Mouse (Mus musculus) hindbrain, embryonic 11.5 days (tissue): ENCODE data around the gene Znhit2. TPM values are rescaled to one million over a fixed set of nuclear protein-coding genes. Genes with fewer than 3 reads are reported as not detected.

Experiments
- ATAC-seq: fragments of 200-750 bp; cut with Nextera tagmentation; 2 replicates; pipeline ENCODE4 v1.8.0; 2017; ENCODE audit warnings: mild to moderate bottlenecking, moderate TSS enrichment, moderate library complexity; ENCODE audit not compliant: low FRiP score
- DNase-seq: peaks from one replicate; pipeline ENCODE4 v3.0.0-alpha.2; 2015; ENCODE audit warnings: low spot score
- H3K27ac ChIP-seq: fragments of 300-500 bp; sonication (generic); 2 replicates; pipeline ENCODE4 v1.5.1; 2014; ENCODE audit warnings: mild to moderate bottlenecking, low read depth, low read length
- H3K27me3 ChIP-seq: fragments of 300-500 bp; sonication (generic); 2 replicates; pipeline ENCODE4 v1.6.1; 2014; ENCODE audit warnings: mild to moderate bottlenecking, low read length, moderate library complexity, mixed read lengths; ENCODE audit not compliant: control insufficient read depth, insufficient read depth
- H3K36me3 ChIP-seq: fragments of 300-500 bp; sonication (generic); 2 replicates; pipeline ENCODE4 v1.6.1; 2014; ENCODE audit warnings: mild to moderate bottlenecking, low read length, moderate library complexity, mixed read lengths; ENCODE audit not compliant: control insufficient read depth, insufficient read depth
- H3K4me1 ChIP-seq: fragments of 300-500 bp; sonication (generic); replicated peaks from 2 replicates; pipeline ENCODE4 v1.6.1; 2014; ENCODE audit warnings: low read length, mixed read lengths; ENCODE audit not compliant: control insufficient read depth, insufficient read depth
- H3K4me2 ChIP-seq: fragments of 300-500 bp; sonication (generic); replicated peaks from 2 replicates; pipeline ENCODE4 v1.6.1; 2014; ENCODE audit warnings: mild to moderate bottlenecking, low read depth, low read length
- H3K4me3 ChIP-seq: fragments of 300-500 bp; sonication (generic); 2 replicates; pipeline ENCODE4 v1.5.1; 2014; ENCODE audit warnings: low read depth, low read length
- H3K9ac ChIP-seq: fragments of 300-500 bp; sonication (generic); 2 replicates; pipeline ENCODE4 v1.6.1; 2014; ENCODE audit warnings: low read depth, low read length
- H3K9me3 ChIP-seq: fragments of 300-500 bp; sonication (generic); 2 replicates; pipeline ENCODE4 v1.6.1; 2016; ENCODE audit warnings: low read length; ENCODE audit not compliant: control insufficient read depth
- WGBS: fragments of 180-500 bp; shearing (Covaris S2); extraction: QIAGEN DNeasy Blood & Tissue Kit; methylation state at CpG from one replicate; pipeline ENCODE4 v1.1.7; 2014; 5-methylcytosine and 5-hydroxymethylcytosine counted together
- polyA plus RNA-seq: library from polyadenylated mRNA; unstranded; fragments of >200 nt; fragmentation: Nextera tagmentation; extraction: Ambion mirVana; gene quantifications from 2 replicates; pipeline ENCODE4 v1.2.1, GENCODE M21; 2014

Gene Znhit2
- 39.7 and 41.1 TPM in 2 replicates for polyA plus RNA-seq

DNA sequence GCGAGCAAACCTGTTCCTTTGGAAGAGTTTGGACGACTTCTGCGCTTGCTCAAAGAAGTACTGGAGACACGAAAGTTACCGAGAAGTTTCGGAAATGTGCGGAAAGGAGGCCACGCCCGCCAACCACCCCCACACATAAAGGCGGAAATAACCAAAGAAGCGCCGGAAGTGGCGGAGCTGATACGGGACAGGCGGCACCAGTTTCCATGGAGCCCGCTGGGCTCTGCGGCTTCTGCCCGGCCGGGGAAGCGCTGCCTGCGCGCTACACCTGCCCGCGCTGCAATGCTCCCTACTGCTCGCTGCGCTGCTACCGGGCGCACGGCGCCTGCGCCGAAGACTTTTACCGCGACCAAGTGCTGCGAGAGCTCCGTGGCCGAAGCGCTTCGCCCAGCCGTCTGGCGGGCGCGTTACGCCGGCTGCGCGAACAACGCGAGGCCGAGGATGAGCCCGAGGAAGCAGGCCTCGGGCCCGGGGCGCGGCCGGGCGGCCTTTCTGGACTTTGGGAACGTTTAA lies at the start of gene Znhit2:
TSS of gene Znhit2 (plus strand) at position 172 of the 513 bp plus-strand sequence.
- Histone ChIP-seq H3K4me2 (peak within 1 kb of the TSS; percentile 95), H3K9me3 (no peaks in the 10 kb centered on the region), H3K27ac (peak within 1 kb of the TSS; percentile 92), H3K4me1 (peaks cover 11% of the 10 kb centered on the region), H3K9ac (peak within 1 kb of the TSS; percentile 97), H3K4me3 (peak within 1 kb of the TSS; percentile 91), H3K27me3 (no peaks in the 10 kb centered on the region), H3K36me3 (peaks cover 3% of the 10 kb centered on the region)
- WGBS, result under 1% methylated on average over 56 of the region's 58 CpGs
- DNase-seq (peak; percentile 92), ATAC-seq (peak; percentile 59)

DNA sequence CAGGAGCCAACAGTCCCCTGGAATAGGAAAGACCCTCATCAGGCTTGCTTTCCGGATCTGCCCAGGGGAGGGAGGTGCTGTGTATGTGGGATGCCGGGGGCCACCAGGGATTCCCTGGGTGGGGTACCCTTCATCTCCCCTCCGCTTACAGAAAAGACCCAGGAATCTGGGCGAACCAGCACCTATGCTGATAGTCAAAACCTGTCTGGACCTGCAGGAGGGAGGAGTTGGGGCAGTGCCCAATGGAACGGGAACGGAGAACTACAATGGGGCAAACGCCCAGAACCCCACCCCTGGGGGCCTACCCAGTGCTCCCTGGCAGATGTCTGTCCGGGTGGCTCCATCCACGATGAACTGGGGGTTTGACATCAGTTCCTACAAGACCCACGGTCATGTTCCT lies 47.3 kb upstream of the Znhit2 start:
- DNase-seq (no peak), ATAC-seq (no peak)
- H3K9me3 ChIP-seq, result no peaks in the 10 kb centered on the region
- H3K4me3 ChIP-seq, result no peak overlapping the region
- no peak overlapping the region for H3K4me2 ChIP-seq
- H3K9ac ChIP-seq, result no peak overlapping the region
- H3K36me3 ChIP-seq, result no peaks in the 10 kb centered on the region
- H3K27me3 ChIP-seq, result peaks cover 15% of the 10 kb centered on the region
- H3K4me1 ChIP-seq, result peaks cover 4% of the 10 kb centered on the region; the same call in 1 of the 2 replicates
- 90% methylated on average over 10 of the region's 10 CpGs for WGBS
- H3K27ac ChIP-seq, result no peak overlapping the region

DNA sequence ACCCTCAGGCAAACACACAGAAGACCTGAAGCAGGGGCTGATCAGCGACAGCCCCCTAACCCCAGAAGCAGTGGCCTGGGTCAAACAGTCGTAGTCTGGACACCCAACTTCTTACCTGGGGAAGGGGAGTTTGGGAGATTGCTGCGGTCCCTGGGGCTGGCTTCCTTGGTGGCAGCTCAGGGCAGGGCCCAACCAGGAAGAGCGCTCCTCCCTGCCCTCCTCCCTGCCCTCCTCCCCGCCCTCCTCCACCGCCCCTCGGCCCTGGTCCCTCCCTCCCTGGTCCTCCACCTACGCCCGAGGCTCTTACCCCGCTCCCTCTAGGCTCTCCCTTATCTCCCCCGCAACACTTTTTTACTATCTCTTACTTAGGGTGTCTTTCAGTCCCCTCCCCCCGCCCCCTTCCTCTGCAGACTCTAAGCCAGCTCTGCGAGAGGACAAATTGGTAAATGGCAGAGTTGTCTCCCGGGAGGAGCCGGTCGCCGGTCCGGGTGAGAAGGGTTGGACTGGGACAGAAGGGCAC lies 45.9 kb upstream of the Znhit2 start:
- H3K4me2 ChIP-seq, result peak overlapping the region; percentile 64
- WGBS, result 3% methylated on average over 11 of the region's 18 CpGs
- H3K4me3 ChIP-seq, result peak overlapping the region; percentile 45
- H3K9ac ChIP-seq, result peak overlapping the region; percentile 44
- H3K9me3 ChIP-seq, result no peaks in the 10 kb centered on the region
- DNase-seq (peak; percentile 55), ATAC-seq (peak; percentile 61)
- H3K27ac ChIP-seq, result no peak overlapping the region
- peaks cover 15% of the 10 kb centered on the region for H3K27me3 ChIP-seq
- no peaks in the 10 kb centered on the region for H3K36me3 ChIP-seq
- peaks cover 4% of the 10 kb centered on the region; the same call in 1 of the 2 replicates for H3K4me1 ChIP-seq

DNA sequence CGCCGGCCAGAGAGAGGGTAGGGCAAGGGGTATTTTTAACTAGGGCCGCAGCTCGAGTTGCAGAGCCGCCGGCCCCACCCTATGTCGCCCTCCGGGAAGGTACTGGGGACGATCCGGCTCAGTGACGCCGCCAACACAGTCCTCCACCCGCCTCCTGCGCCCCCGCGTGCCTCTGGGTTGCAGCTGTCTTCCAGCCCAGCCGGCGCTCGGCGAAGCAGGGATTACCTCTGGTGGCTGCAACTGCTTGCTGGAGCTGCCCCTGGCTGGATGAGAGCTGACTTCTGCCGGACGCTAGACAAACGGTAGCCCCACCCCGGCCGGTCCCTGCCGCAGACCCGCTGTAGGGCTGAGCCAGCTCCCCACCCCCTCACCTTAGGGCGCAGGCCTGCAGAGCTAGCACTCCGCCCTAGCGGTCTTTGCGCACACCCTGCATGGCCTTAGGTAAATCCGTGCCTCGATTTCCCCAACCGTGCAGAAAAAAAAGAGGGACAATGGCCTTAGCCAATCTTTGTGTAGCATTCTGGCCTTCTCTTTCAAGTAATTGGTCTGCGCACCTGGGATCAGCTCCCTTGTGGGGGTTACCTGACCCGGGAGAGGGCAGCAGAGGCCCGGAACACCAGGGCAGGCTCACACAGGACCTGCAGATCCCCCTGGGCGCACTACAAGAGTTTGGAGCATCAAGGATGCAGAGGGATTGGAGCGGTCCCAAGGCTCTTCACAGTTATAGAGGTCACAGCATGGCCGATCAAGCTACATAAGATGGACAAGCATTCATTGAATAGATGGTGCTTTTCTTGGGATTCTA lies 45.3 kb upstream of the Znhit2 start, which contains the start of gene Capn1:
TSS of gene Capn1 (minus strand) at position 387 of the 805 bp plus-strand sequence.
- WGBS, result 3% methylated on average over 38 of the region's 40 CpGs
- H3K27ac ChIP-seq, result no peak within 1 kb of the TSS; the same call in 1 of the 2 replicates
- DNase-seq, result peak; percentile 77
- H3K36me3 ChIP-seq, result no peaks in the 10 kb centered on the region
- no peaks in the 10 kb centered on the region for H3K9me3 ChIP-seq
- peak within 1 kb of the TSS; percentile 44 for H3K9ac ChIP-seq
- H3K4me2 ChIP-seq, result peak within 1 kb of the TSS; percentile 64
- H3K27me3 ChIP-seq, result peaks cover 15% of the 10 kb centered on the region
- H3K4me3 ChIP-seq, result peak within 1 kb of the TSS; percentile 45
- peaks cover 4% of the 10 kb centered on the region; the same call in 1 of the 2 replicates for H3K4me1 ChIP-seq
- peak; percentile 75 for ATAC-seq

DNA sequence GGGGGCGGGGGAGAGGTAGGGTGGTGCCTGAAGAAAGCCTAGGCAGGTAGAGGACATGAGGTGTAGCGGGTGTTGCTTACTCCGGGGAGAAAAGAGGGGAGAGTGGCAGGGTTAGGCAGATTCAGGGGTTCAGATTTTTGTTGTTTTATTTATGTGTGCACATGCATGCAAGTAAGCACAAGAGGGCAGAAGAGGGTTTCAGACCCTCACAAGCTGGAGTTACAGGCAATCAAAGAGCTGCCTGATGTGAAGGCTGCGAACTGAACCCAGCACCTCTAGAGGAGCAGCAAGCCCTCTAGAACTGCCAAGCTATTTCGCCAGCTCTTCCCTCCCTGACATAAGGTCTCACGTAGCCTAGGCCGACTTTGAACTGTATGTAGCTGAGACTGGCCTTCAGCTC lies 44.5 kb upstream of the Znhit2 start:
- no peak overlapping the region for H3K4me3 ChIP-seq
- no peak overlapping the region for H3K9ac ChIP-seq
- H3K27ac ChIP-seq, result no peak overlapping the region
- no peak overlapping the region for H3K4me2 ChIP-seq
- H3K4me1 ChIP-seq, result peaks cover 4% of the 10 kb centered on the region; the same call in 1 of the 2 replicates
- DNase-seq, result peak; percentile 21
- ATAC-seq, result no peak
- WGBS, result 36% methylated on average over 7 of the region's 7 CpGs
- no peaks in the 10 kb centered on the region for H3K36me3 ChIP-seq
- H3K27me3 ChIP-seq, result peaks cover 15% of the 10 kb centered on the region
- no peaks in the 10 kb centered on the region for H3K9me3 ChIP-seq

DNA sequence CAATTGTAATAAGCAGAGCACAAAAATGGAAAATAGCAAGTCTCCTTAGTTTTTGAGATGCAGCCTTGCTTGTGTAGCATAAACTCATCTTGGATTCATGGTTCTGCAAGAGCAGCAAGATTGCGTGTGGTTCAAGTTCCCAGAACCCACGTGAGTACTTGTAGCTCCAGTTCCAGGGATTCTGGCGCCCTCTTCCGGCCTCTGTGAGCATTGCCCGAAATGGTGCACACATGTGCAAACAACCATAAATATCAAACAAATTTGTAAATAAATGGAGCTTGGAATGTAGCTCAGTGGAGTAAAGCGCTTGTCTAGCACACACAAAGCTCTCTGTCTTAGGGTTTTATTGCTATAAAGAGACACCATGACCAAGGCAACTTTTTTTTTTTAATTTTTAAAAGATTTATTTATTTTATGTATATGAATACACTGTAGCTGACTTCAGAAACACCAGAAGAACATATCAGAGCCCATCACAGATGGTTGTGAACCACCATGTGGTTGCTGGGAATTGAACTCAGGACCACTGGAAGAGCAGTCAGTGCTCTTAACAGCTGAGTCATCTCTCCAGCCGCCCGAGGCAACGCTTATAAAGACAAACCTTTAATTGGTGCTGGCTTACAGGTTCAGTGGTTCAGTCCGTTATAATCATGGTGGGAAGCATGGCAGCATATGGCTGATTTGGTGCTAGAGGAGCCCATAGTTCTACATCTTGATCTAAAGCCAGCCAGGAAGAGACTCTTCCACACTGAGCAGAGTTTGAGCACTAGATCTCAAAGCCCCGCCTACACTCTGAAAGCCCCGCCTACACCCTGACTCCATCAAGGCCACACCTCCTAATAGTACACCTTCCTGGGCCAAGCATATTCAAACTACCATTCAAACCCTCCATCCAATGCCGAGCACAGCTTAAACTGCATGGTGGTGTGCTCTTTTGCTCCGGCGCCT lies 42.6 kb upstream of the Znhit2 start:
- H3K27ac ChIP-seq, result no peak overlapping the region
- 33% methylated on average over 15 of the region's 15 CpGs for WGBS
- ATAC-seq (no peak), DNase-seq (peak; percentile 92)
- H3K4me1 ChIP-seq, result peaks cover 4% of the 10 kb centered on the region; the same call in 1 of the 2 replicates
- H3K9ac ChIP-seq, result no peak overlapping the region
- H3K4me3 ChIP-seq, result no peak overlapping the region
- peaks cover 15% of the 10 kb centered on the region for H3K27me3 ChIP-seq
- no peaks in the 10 kb centered on the region for H3K36me3 ChIP-seq
- no peak overlapping the region for H3K4me2 ChIP-seq
- H3K9me3 ChIP-seq, result no peaks in the 10 kb centered on the region

DNA sequence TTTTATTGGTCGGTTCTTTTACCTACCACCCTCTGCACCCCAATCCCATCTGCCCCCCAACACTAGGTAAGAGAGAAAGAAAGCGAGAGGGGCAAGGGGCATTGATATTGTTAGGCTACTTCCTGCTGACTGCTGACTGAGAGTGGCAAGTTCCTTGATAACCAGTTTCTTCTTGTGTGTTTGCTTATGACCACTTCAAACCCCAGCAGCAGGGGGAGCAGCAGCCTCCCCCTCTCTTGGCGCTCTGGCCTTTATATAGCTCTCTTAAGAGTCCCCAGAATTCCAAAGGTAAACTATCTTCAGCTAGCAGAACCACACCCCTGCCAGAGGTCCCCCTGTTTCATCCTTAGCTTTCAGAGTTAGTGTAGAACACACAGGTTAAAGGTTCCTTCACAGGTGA lies 40.7 kb upstream of the Znhit2 start:
- Histone ChIP-seq H3K4me2 (no peak overlapping the region), H3K9me3 (no peaks in the 10 kb centered on the region), H3K4me1 (peaks cover 3% of the 10 kb centered on the region; the same call in 1 of the 2 replicates), H3K27ac (no peak overlapping the region), H3K9ac (no peak overlapping the region), H3K36me3 (no peaks in the 10 kb centered on the region), H3K27me3 (peaks cover 11% of the 10 kb centered on the region), H3K4me3 (no peak overlapping the region)
- DNase-seq, result no peak
- ATAC-seq, result no peak
- WGBS, result 67% methylated on average over 3 of the region's 3 CpGs

DNA sequence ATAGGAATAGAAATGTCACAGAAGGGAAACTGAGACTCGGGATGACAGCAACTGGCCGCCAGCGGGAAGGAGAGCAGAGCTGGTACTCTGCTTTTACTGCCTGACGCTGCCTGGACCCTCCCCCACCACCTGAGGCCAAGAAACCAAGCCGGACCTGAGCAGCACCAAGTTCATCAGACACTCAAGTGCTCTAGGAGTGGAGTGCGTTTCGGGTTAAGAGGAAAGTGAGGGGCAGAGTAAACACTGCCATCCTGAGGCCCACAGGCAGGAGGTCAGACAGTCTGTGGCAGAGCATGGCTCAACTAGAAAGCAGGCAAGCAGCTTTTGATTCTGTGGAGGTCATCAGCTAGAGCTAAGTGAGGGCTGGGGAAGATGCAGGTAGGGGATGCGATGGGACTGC lies 37.9 kb upstream of the Znhit2 start:
- ATAC-seq (no peak), DNase-seq (no peak)
- H3K27me3 ChIP-seq, result no peaks in the 10 kb centered on the region
- H3K9ac ChIP-seq, result no peak overlapping the region
- 68% methylated on average over 8 of the region's 8 CpGs for WGBS
- H3K4me1 ChIP-seq, result no peaks in the 10 kb centered on the region
- no peak overlapping the region for H3K4me2 ChIP-seq
- H3K36me3 ChIP-seq, result no peaks in the 10 kb centered on the region
- no peaks in the 10 kb centered on the region for H3K9me3 ChIP-seq
- H3K27ac ChIP-seq, result no peak overlapping the region
- no peak overlapping the region for H3K4me3 ChIP-seq
